Mouse (Mus musculus): ENCODE results near the gene Pou2f3.

Gene Pou2f3

GRCm38 (mm10) chr9:43110286-43110980, 99.7 kb downstream of the Pou2f3 start:
- DNase-seq (ENCODE audit: low spot score in 2 of 2), result no peak

- no peak for DNase-seq (ENCODE audit: low spot score in 2 of 2)
These were observed 101.0 kb downstream of the Pou2f3 start for GRCm38 (mm10) chr9:43109125-43109524.

GRCm38 (mm10) chr9:43108721-43109120, 101.4 kb downstream of the Pou2f3 start:
- no peak for DNase-seq (ENCODE audit: low spot score in 2 of 2)

GRCm38 (mm10) chr9:43108081-43108480, 102.1 kb downstream of the Pou2f3 start:
- DNase-seq (ENCODE audit: low spot score in 2 of 2), result no peak

GRCm38 (mm10) chr9:43107555-43107954, 102.6 kb downstream of the Pou2f3 start:
- no peak for DNase-seq (ENCODE audit: low spot score in 2 of 2)

GRCm38 (mm10) chr9:43107187-43107517, 103.0 kb downstream of the Pou2f3 start, which contains the start of gene Arhgef12:
Gene Arhgef12 (minus strand): TSS chr9:43107239.
- no peak for DNase-seq (ENCODE audit: low spot score in 2 of 2)

GRCm38 (mm10) chr9:43106426-43107186, 103.6 kb downstream of the Pou2f3 start:
- peak; percentile 35 to 73 for DNase-seq (ENCODE audit: low spot score in 2 of 2)

GRCm38 (mm10) chr9:43105664-43106361, 104.4 kb downstream of the Pou2f3 start:
- peak; percentile 78 to 89 for DNase-seq (ENCODE audit: low spot score in 2 of 2)

GRCm38 (mm10) chr9:43104873-43105663, 105.1 kb downstream of the Pou2f3 start:
- peak; percentile 41 to 75 for DNase-seq (ENCODE audit: low spot score in 2 of 2)

- DNase-seq (ENCODE audit: low spot score in 2 of 2), result no peak
These were observed 105.7 kb downstream of the Pou2f3 start for GRCm38 (mm10) chr9:43104526-43104872.

GRCm38 (mm10) chr9:43103675-43104299, 106.4 kb downstream of the Pou2f3 start:
- DNase-seq (ENCODE audit: low spot score in 2 of 2), result no peak

GRCm38 (mm10) chr9:43102931-43103330, 107.2 kb downstream of the Pou2f3 start:
- peak; percentile 24 to 67 for DNase-seq (ENCODE audit: low spot score in 2 of 2)

- peak; percentile 65 to 70 for DNase-seq (ENCODE audit: low spot score in 2 of 2)
These were observed 108.1 kb downstream of the Pou2f3 start for GRCm38 (mm10) chr9:43101936-43102595.

- no peak for DNase-seq (ENCODE audit: low spot score in 2 of 2)
These were observed 111.2 kb downstream of the Pou2f3 start for GRCm38 (mm10) chr9:43098922-43099321.

- no peak for DNase-seq (ENCODE audit: low spot score in 2 of 2)
These were observed 112.2 kb downstream of the Pou2f3 start for GRCm38 (mm10) chr9:43097801-43098557.

GRCm38 (mm10) chr9:43096337-43096736, 113.8 kb downstream of the Pou2f3 start:
- DNase-seq (ENCODE audit: low spot score in 2 of 2), result no peak

- DNase-seq (ENCODE audit: low spot score in 2 of 2), result no peak
These were observed 115.3 kb downstream of the Pou2f3 start for GRCm38 (mm10) chr9:43094828-43095227.

GRCm38 (mm10) chr9:43093803-43094202, 116.4 kb downstream of the Pou2f3 start:
- no peak for DNase-seq (ENCODE audit: low spot score in 2 of 2)

GRCm38 (mm10) chr9:43085686-43086285, 124.4 kb downstream of the Pou2f3 start:
- DNase-seq (ENCODE audit: low spot score in 2 of 2), result no peak
